Mouse (Mus musculus) thymus, adult 2 months (tissue): ENCODE results near the gene Trim2.

Experiments
- CTCF ChIP-seq: fragments of 200-500 bp; IDR thresholded peaks from 2 replicates; pipeline ENCODE4 v1.5.1; 2012; ENCODE audit warnings: mild to moderate bottlenecking, control low read depth, low read length, moderate library complexity, borderline replicate concordance; ENCODE audit not compliant: control insufficient read depth, poor library complexity, insufficient read depth; ENCODE audit errors: extremely low read depth
- POLR2A ChIP-seq: fragments of 200-500 bp; IDR thresholded peaks from 2 replicates; pipeline ENCODE4 v1.6.1; 2012; ENCODE audit warnings: mild to moderate bottlenecking, low read length, control low read depth, moderate library complexity; ENCODE audit not compliant: control insufficient read depth, poor library complexity, insufficient read depth; ENCODE audit errors: extremely low read depth

DNA sequence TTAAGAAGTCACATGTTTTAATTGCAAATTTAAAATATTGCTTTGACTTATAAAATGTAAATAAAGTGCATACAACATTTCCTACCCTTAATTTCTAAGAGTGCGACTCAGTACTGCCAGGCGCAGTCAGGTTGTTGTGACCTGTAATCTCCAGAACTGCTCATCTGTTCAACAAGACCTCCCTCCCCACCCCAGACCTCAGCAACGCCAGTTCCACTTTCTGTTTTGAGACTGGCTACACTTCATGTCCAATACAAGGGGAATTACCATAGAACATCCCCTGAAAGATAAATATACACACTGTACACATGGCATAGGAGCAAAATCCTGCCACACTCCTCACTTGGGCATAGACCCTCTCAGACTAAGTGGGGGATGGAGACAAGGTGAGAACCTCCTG is 180.0 kb downstream of the Trim2 start:
- TF ChIP-seq POLR2A (no peak), CTCF (no peak)
